Mouse (Mus musculus) liver, embryonic 14.5 days (tissue): ENCODE results near the gene Ppp1r37.

ENCODE experiments used
- CTCF ChIP-seq: IDR thresholded peaks from 2 replicates; pipeline ENCODE4 v1.5.1; 2016; ENCODE audit warnings: antibody characterized with exemption, low read depth, control low read depth
- EP300 ChIP-seq: IDR thresholded peaks from 2 replicates; pipeline ENCODE4 v1.6.1; 2016; ENCODE audit warnings: antibody characterized with exemption, low read depth

GRCm38 (mm10) chr7:19554168-19554567, 8.7 kb downstream of the Ppp1r37 start:
- TF ChIP-seq CTCF (no peak), EP300 (no peak)
